Mouse (Mus musculus): ENCODE data around the gene Vmn1r184.
"Not testable (repeated sequence)": the region's sequence is repeated elsewhere in the genome, so short reads cannot be mapped to it uniquely, and the experiment has no call there.

The Vmn1r184 gene

GRCm38 (mm10) chr7:26260034-26260433 lies at the start of gene Vmn1r184:
TSS of gene Vmn1r184 (plus strand) at chr7:26260334.
- not testable (repeated sequence) for DNase-seq

- DNase-seq = not testable (repeated sequence)
Measured at GRCm38 (mm10) chr7:26303429-26304166, 43.5 kb downstream of the Vmn1r184 start.

GRCm38 (mm10) chr7:26306926-26307325 lies 46.8 kb downstream of the Vmn1r184 start, which contains the start of gene Cyp2a4:
TSS of gene Cyp2a4 (plus strand) at chr7:26307169.
- not testable (repeated sequence) for DNase-seq

- DNase-seq = not testable (repeated sequence)
Measured at GRCm38 (mm10) chr7:26311786-26312185, 51.7 kb downstream of the Vmn1r184 start.

- DNase-seq = not testable (repeated sequence)
Measured at GRCm38 (mm10) chr7:26315194-26315593, 55.1 kb downstream of the Vmn1r184 start.

- DNase-seq = not testable (repeated sequence)
Measured at GRCm38 (mm10) chr7:26315809-26316208, 55.7 kb downstream of the Vmn1r184 start.

All from cerebellum, adult 9-10 months (tissue).